Mouse (Mus musculus): ENCODE data around the gene Gm47791. TPM values are rescaled to one million over a fixed set of nuclear protein-coding genes. Genes with fewer than 3 reads are reported as not detected.

The Gm47791 gene
- polyA plus RNA-seq (2015; fragmentation: Nextera tagmentation; extraction: Ambion mirVana): not detected in 2 replicates

DNA sequence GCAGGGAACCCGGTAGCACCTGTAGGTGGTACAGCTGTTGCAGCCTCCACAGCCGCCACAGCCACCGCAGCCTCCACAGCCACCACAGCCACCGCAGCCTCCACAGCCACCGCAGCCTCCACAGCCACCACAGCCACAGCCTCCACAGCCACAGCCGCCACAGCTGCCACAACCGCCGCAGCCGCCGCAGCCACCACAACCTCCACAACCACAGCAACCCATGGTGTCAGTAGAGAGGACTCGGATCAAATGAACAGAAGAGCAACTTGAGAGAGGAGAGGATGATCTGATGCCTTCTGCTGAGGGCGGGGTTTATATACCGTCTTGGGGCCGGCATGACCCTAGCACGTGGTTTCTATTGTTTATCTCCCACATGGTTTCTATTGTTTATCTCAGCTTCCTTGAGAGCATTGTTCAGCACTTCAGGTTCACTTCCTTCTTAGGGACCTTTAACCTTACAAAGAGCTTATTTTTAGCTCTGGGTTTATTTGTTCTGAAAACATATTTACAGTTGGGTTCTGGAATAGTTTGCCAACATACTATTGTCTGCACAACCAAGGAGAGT, at the start of gene Gm47791:
Gm47791 (minus strand) TSS at position 222 of the 565 bp plus-strand sequence.
- no peak within 1 kb of the TSS for H3K4me2 ChIP-seq
- no peaks in the 10 kb centered on the region for H3K27me3 ChIP-seq
- 82% methylated on average over 15 of the region's 15 CpGs for WGBS
- H3K9ac ChIP-seq: no peak within 1 kb of the TSS
- peaks cover 4% of the 10 kb centered on the region; the same call in 1 of the 2 replicates for H3K4me1 ChIP-seq (replicated peaks)
- no peaks in the 10 kb centered on the region for H3K9me3 ChIP-seq (replicated peaks)
- ATAC-seq (replicated peaks; ENCODE audit: insufficient number of reproducible peaks, insufficient read depth, low FRiP score, low read depth): no peak
- H3K27ac ChIP-seq: no peak within 1 kb of the TSS
- H3K36me3 ChIP-seq: no peaks in the 10 kb centered on the region
- H3K4me3 ChIP-seq: no peak within 1 kb of the TSS

GRCm38 (mm10) chr1:82820626-82821186, 49.7 kb upstream of the Gm47791 start:
- WGBS: 85% methylated on average over 3 of the region's 3 CpGs
- Histone ChIP-seq H3K36me3 (no peaks in the 10 kb centered on the region), H3K4me2 (no peak overlapping the region; the same call in 1 of the 2 replicates), H3K4me3 (0 out of 2 replicates have a peak overlapping the region, but pooled peaks have one; percentile 18), H3K27ac (peak overlapping the region; percentile 61; the same call in 1 of the 2 replicates), H3K4me1 (replicated peaks) (peaks cover 18% of the 10 kb centered on the region), H3K9ac (no peak overlapping the region), H3K9me3 (replicated peaks) (no peaks in the 10 kb centered on the region), H3K27me3 (no peaks in the 10 kb centered on the region)
- ATAC-seq (replicated peaks; ENCODE audit: insufficient number of reproducible peaks, insufficient read depth, low FRiP score, low read depth): no peak

GRCm38 (mm10) chr1:82820179-82820578, 49.1 kb upstream of the Gm47791 start:
- peaks cover 20% of the 10 kb centered on the region for H3K4me1 ChIP-seq (replicated peaks)
- H3K4me2 ChIP-seq: peak overlapping the region; percentile 38
- H3K4me3 ChIP-seq: peak overlapping the region; percentile 18; the same call in 1 of the 2 replicates
- 32% methylated on average over 15 of the region's 15 CpGs for WGBS
- no peaks in the 10 kb centered on the region for H3K36me3 ChIP-seq
- ATAC-seq (replicated peaks; ENCODE audit: insufficient number of reproducible peaks, insufficient read depth, low FRiP score, low read depth): no peak
- no peaks in the 10 kb centered on the region for H3K9me3 ChIP-seq (replicated peaks)
- no peak overlapping the region for H3K9ac ChIP-seq
- H3K27ac ChIP-seq: peak overlapping the region; percentile 61
- H3K27me3 ChIP-seq: no peaks in the 10 kb centered on the region

DNA sequence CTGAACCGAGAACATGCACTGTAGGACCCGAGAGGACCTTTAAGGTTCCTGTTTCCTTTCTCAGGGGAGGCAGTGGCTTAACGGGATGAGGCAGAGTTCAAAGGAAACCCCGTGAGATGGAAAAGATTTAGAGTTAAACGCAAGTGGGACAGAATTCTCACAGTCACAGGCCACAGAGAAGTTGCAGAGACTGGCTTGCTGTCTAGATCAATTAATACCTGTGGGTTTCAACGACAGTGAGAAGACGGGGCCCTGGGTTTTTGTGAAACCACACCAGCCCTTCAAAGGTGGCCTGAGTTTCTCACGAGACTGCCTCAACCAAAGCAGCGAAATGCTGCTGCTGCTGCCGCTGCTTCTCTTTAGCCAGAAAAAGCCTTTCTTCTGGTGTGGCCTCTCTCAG, 48.3 kb upstream of the Gm47791 start:
- Histone ChIP-seq H3K36me3 (no peaks in the 10 kb centered on the region), H3K4me3 (no peak overlapping the region), H3K9me3 (replicated peaks) (no peaks in the 10 kb centered on the region), H3K4me1 (replicated peaks) (peaks cover 20% of the 10 kb centered on the region), H3K9ac (no peak overlapping the region), H3K27me3 (no peaks in the 10 kb centered on the region), H3K27ac (peak overlapping the region; percentile 61), H3K4me2 (no peak overlapping the region)
- 56% methylated on average over 10 of the region's 10 CpGs for WGBS
- no peak for ATAC-seq (replicated peaks; ENCODE audit: insufficient number of reproducible peaks, insufficient read depth, low FRiP score, low read depth)

- Histone ChIP-seq H3K9me3 (replicated peaks) (no peaks in the 10 kb centered on the region), H3K36me3 (no peaks in the 10 kb centered on the region), H3K9ac (no peak overlapping the region), H3K27me3 (no peaks in the 10 kb centered on the region), H3K4me2 (peak overlapping the region; percentile 51), H3K4me1 (replicated peaks) (peaks cover 20% of the 10 kb centered on the region), H3K27ac (peak overlapping the region; percentile 20; the same call in 1 of the 2 replicates), H3K4me3 (peak overlapping the region; percentile 19; the same call in 1 of the 2 replicates)
- peak; percentile 73 for ATAC-seq (replicated peaks; ENCODE audit: insufficient number of reproducible peaks, insufficient read depth, low FRiP score, low read depth)
- 29% methylated on average over 17 of the region's 17 CpGs for WGBS
Measured at GRCm38 (mm10) chr1:82815941-82816716, 45.1 kb upstream of the Gm47791 start.

GRCm38 (mm10) chr1:82811766-82812165, 40.7 kb upstream of the Gm47791 start:
- H3K9me3 ChIP-seq (replicated peaks): no peaks in the 10 kb centered on the region
- H3K27ac ChIP-seq: no peak overlapping the region
- H3K4me1 ChIP-seq (replicated peaks): peaks cover 12% of the 10 kb centered on the region
- whole genome bisulfite sequencing: 52% methylated on average over 1 of the region's 1 CpGs
- ATAC-seq (replicated peaks; ENCODE audit: insufficient number of reproducible peaks, insufficient read depth, low FRiP score, low read depth): no peak
- H3K36me3 ChIP-seq: no peaks in the 10 kb centered on the region
- no peak overlapping the region for H3K9ac ChIP-seq
- H3K27me3 ChIP-seq: no peaks in the 10 kb centered on the region
- H3K4me2 ChIP-seq: no peak overlapping the region
- H3K4me3 ChIP-seq: no peak overlapping the region

GRCm38 (mm10) chr1:82808564-82808963, 37.5 kb upstream of the Gm47791 start:
- Histone ChIP-seq H3K4me1 (replicated peaks) (peaks cover 10% of the 10 kb centered on the region), H3K4me3 (no peak overlapping the region), H3K9me3 (replicated peaks) (no peaks in the 10 kb centered on the region), H3K27ac (peak overlapping the region; percentile 40; the same call in 1 of the 2 replicates), H3K9ac (no peak overlapping the region), H3K36me3 (no peaks in the 10 kb centered on the region), H3K4me2 (no peak overlapping the region), H3K27me3 (no peaks in the 10 kb centered on the region)
- 47% methylated on average over 3 of the region's 3 CpGs for WGBS
- no peak for ATAC-seq (replicated peaks; ENCODE audit: insufficient number of reproducible peaks, insufficient read depth, low FRiP score, low read depth)

DNA sequence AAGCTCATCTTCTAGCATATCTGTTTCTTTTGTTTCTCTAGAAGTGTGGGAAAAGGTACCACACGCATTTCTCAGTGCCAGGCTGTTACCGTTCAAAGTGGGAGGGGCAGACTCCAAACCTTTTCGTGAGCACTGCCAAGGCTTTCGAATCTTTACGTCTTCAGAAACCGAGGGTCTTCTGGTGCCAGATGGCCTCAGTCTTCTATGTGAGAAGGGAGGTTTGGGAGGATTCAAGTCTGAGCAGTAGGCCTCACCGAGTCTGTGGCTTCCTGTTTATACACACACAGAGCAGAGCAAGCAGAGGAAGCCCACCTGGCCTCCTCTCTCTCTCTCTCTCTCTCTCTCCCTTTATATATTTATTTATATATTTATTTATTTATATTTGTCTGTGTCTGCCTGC, 36.2 kb upstream of the Gm47791 start:
- Histone ChIP-seq H3K4me3 (no peak overlapping the region), H3K4me2 (no peak overlapping the region), H3K27ac (no peak overlapping the region), H3K36me3 (no peaks in the 10 kb centered on the region), H3K4me1 (replicated peaks) (peaks cover 10% of the 10 kb centered on the region), H3K27me3 (no peaks in the 10 kb centered on the region), H3K9me3 (replicated peaks) (no peaks in the 10 kb centered on the region), H3K9ac (no peak overlapping the region)
- 0 out of 2 replicates have a peak, but pooled peaks have one; percentile 28 for ATAC-seq (replicated peaks; ENCODE audit: insufficient number of reproducible peaks, insufficient read depth, low FRiP score, low read depth)
- 70% methylated on average over 7 of the region's 7 CpGs for WGBS

DNA sequence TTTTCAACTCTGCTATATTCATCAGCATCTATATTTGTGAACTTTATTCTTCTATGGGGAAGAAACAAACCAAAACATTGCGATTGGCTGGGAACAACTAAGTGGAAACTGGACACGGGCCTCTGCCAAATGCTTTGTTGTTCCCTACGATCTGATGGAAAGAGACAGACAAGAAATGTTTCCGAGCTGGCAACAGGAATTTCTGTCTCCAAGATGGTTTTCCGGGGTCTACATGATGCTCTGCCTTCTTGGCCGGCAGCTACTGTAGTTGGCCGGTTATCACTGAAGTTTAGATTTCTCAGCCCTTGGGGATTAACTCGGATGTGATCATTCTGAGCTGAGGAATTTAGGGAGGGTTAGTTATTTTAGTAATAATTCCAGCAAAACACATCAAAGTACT, 35.3 kb upstream of the Gm47791 start:
- no peak overlapping the region for H3K4me3 ChIP-seq
- no peaks in the 10 kb centered on the region for H3K9me3 ChIP-seq (replicated peaks)
- H3K27ac ChIP-seq: peak overlapping the region; percentile 6
- no peak overlapping the region for H3K9ac ChIP-seq
- WGBS: 49% methylated on average over 8 of the region's 8 CpGs
- peaks cover 10% of the 10 kb centered on the region for H3K4me1 ChIP-seq (replicated peaks)
- H3K27me3 ChIP-seq: no peaks in the 10 kb centered on the region
- no peaks in the 10 kb centered on the region for H3K36me3 ChIP-seq
- no peak for ATAC-seq (replicated peaks; ENCODE audit: insufficient number of reproducible peaks, insufficient read depth, low FRiP score, low read depth)
- H3K4me2 ChIP-seq: no peak overlapping the region

DNA sequence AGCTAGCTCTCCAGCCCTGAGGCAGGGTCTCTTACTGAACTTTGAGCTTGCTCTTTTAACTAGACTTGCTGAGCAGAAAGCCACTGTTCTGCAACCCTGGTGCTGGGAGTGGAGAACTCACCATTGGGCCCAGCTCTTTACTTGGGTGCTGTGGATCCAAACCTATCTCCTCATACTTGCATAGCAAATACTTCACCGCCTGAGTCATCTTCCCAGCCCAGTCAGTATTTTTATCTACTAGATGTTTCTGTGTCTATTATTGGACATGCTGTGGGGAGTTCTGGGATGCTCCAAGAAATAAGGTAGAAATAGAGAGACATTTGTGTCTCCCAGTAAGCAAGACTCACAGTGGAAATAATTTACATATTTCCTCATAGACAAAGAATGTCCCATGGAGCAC, 33.0 kb upstream of the Gm47791 start:
- Histone ChIP-seq H3K4me2 (no peak overlapping the region), H3K9ac (no peak overlapping the region), H3K9me3 (replicated peaks) (no peaks in the 10 kb centered on the region), H3K27ac (no peak overlapping the region), H3K36me3 (no peaks in the 10 kb centered on the region), H3K27me3 (no peaks in the 10 kb centered on the region), H3K4me3 (no peak overlapping the region), H3K4me1 (replicated peaks) (peaks cover 8% of the 10 kb centered on the region)
- ATAC-seq (replicated peaks; ENCODE audit: insufficient number of reproducible peaks, insufficient read depth, low FRiP score, low read depth): no peak
- 69% methylated on average over 1 of the region's 1 CpGs for WGBS

DNA sequence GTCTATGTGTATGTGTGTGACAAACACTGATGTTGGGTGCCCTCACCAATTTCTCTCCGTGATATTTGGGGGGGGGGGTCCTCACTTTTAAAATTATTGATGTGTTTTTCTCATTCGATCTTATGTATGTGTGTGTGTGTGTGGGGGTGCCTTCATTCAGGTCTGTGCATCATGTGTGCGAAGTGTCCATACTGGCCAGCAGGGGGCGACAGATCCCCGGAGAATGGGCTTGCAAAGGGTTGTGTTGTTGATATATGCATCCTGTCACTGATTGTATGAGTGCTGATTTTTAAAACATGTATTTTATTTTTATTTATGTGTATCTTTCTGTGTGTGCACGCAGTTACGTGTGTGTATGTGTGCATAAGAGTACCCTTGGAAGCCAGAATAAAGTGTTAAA, 32.6 kb upstream of the Gm47791 start:
- H3K4me2 ChIP-seq: no peak overlapping the region
- no peak overlapping the region for H3K27ac ChIP-seq
- no peak for ATAC-seq (replicated peaks; ENCODE audit: insufficient number of reproducible peaks, insufficient read depth, low FRiP score, low read depth)
- H3K9ac ChIP-seq: no peak overlapping the region
- H3K9me3 ChIP-seq (replicated peaks): no peaks in the 10 kb centered on the region
- H3K4me1 ChIP-seq (replicated peaks): peaks cover 5% of the 10 kb centered on the region; the same call in 1 of the 2 replicates
- no peaks in the 10 kb centered on the region for H3K36me3 ChIP-seq
- no peak overlapping the region for H3K4me3 ChIP-seq
- no peaks in the 10 kb centered on the region for H3K27me3 ChIP-seq
- 76% methylated on average over 7 of the region's 7 CpGs for WGBS

Data from heart, embryonic 15.5 days (tissue).